Mouse (Mus musculus) MEL (cell line): ENCODE data around the gene Lmo7. TPM values are rescaled to one million over a fixed set of nuclear protein-coding genes. Genes with fewer than 3 reads are reported as not detected.

Experiments
- DNase-seq: peaks from one replicate; pipeline ENCODE4 v3.0.0; 2011; ENCODE audit warnings: low read depth, low spot score
- H3K27ac ChIP-seq: 2 replicates; pipeline ENCODE4 v1.5.1; 2012; ENCODE audit warnings: low read depth, mild to moderate bottlenecking, control low read depth, low read length, moderate library complexity; ENCODE audit not compliant: control insufficient read depth
- H3K27me3 ChIP-seq, 2 experiments: fragments of 150-350 bp in 1 of 2; sonication (generic) in 1 of 2; 2 replicates each; pipeline ENCODE4 v1.6.1; 2012; ENCODE audit warnings: low read length in 2 of 2, mild to moderate bottlenecking in 2 of 2, improper control_type of control experiment in 1 of 2, moderate library complexity in 1 of 2; ENCODE audit not compliant: insufficient read depth in 2 of 2, control insufficient read depth in 1 of 2
- H3K36me3 ChIP-seq, 2 experiments: 2 replicates each; pipeline ENCODE4 v1.6.1; 2012 to 2014; ENCODE audit warnings: low read length in 2 of 2, improper control_type of control experiment in 1 of 2, inconsistent platforms in 1 of 2, mild to moderate bottlenecking in 1 of 2; ENCODE audit not compliant: insufficient read depth in 2 of 2, control insufficient read depth in 1 of 2
- H3K4me1 ChIP-seq, 2 experiments: fragments of 150-350 bp in 1 of 2; sonication (generic) in 1 of 2; 2 replicates each; pipeline ENCODE4 v1.6.1; 2012; ENCODE audit warnings: low read length in 2 of 2, improper control_type of control experiment in 1 of 2, mild to moderate bottlenecking in 1 of 2; ENCODE audit not compliant: insufficient read depth in 2 of 2, control insufficient read depth in 1 of 2
- H3K4me3 ChIP-seq, 2 experiments: fragments of 150-350 bp in 1 of 2; sonication (generic) in 1 of 2; 2 replicates each; pipeline ENCODE4 v1.5.1; 2012; ENCODE audit warnings: low read depth in 2 of 2, low read length in 2 of 2, mild to moderate bottlenecking in 2 of 2, moderate library complexity in 2 of 2, control low read depth in 1 of 2, improper control_type of control experiment in 1 of 2; ENCODE audit not compliant: control insufficient read depth in 1 of 2, insufficient read depth in 1 of 2
- H3K79me2 ChIP-seq: 2 replicates; pipeline ENCODE4 v1.6.1; 2012; ENCODE audit warnings: mild to moderate bottlenecking, low read length, moderate library complexity; ENCODE audit not compliant: control insufficient read depth, poor library complexity, insufficient read depth
- H3K9ac ChIP-seq: 2 replicates; pipeline ENCODE4 v1.6.1; 2012; ENCODE audit warnings: low read depth, mild to moderate bottlenecking, control low read depth, low read length, moderate library complexity; ENCODE audit not compliant: control insufficient read depth, poor library complexity, severe bottlenecking
- H3K9me3 ChIP-seq: fragments of 150-350 bp; sonication (generic); replicated peaks from 2 replicates; pipeline ENCODE4 v1.6.1; 2012; ENCODE audit warnings: mild to moderate bottlenecking, low read length, improper control_type of control experiment, moderate library complexity; ENCODE audit not compliant: insufficient read depth
- BHLHE40 ChIP-seq: IDR thresholded peaks from 2 replicates; pipeline ENCODE4 v1.6.1; 2012; ENCODE audit warnings: low read depth, mild to moderate bottlenecking, inconsistent platforms, low read length, improper control_type of control experiment, borderline replicate concordance
- CHD1 ChIP-seq: IDR thresholded peaks from 2 replicates; pipeline ENCODE4 v1.6.1; 2012; ENCODE audit warnings: low read depth, mild to moderate bottlenecking, inconsistent platforms, low read length, improper control_type of control experiment
- CHD2 ChIP-seq: IDR thresholded peaks from 2 replicates; pipeline ENCODE4 v1.6.1; 2011; ENCODE audit warnings: low read length, improper control_type of control experiment
- CTCF ChIP-seq, 3 experiments: IDR thresholded peaks in 2 of 3; conservative IDR thresholded peaks in 1 of 3; 2 replicates each; pipeline ENCODE4 v1.5.1; 2011 to 2012; ENCODE audit warnings: low read length in 3 of 3, low read depth in 2 of 3, mild to moderate bottlenecking in 2 of 3, improper control_type of control experiment in 1 of 3, inconsistent platforms in 1 of 3, mixed read lengths in 1 of 3, moderate library complexity in 1 of 3; ENCODE audit not compliant: control insufficient read depth in 1 of 3, insufficient read depth in 1 of 3, poor library complexity in 1 of 3, severe bottlenecking in 1 of 3
- E2F4 ChIP-seq: IDR thresholded peaks from 2 replicates; pipeline ENCODE4 v1.6.1; 2011; ENCODE audit warnings: low read depth, low read length, improper control_type of control experiment, borderline replicate concordance
- ELF1 ChIP-seq: IDR thresholded peaks from 2 replicates; pipeline ENCODE4 v1.6.1; 2014; ENCODE audit warnings: low read depth, mild to moderate bottlenecking, inconsistent platforms, low read length, improper control_type of control experiment, moderate library complexity
- EP300 ChIP-seq, 2 experiments: IDR thresholded peaks; 2 replicates each; pipeline ENCODE4 v1.6.1; 2011; ENCODE audit warnings: improper control_type of control experiment in 2 of 2, low read length in 2 of 2, low read depth in 1 of 2, mild to moderate bottlenecking in 1 of 2
- ETS1 ChIP-seq: IDR thresholded peaks from 2 replicates; pipeline ENCODE4 v1.6.1; 2012; ENCODE audit warnings: low read depth, mild to moderate bottlenecking, inconsistent platforms, low read length, improper control_type of control experiment, moderate library complexity
- GABPA ChIP-seq: IDR thresholded peaks from 2 replicates; pipeline ENCODE4 v1.6.1; 2012; ENCODE audit warnings: low read depth, mild to moderate bottlenecking, inconsistent platforms, low read length, improper control_type of control experiment, moderate library complexity
- GATA1 ChIP-seq: IDR thresholded peaks from 2 replicates; pipeline ENCODE4 v1.6.1; 2011; ENCODE audit warnings: low read depth, low read length, improper control_type of control experiment
- HCFC1 ChIP-seq: IDR thresholded peaks from 2 replicates; pipeline ENCODE4 v1.6.1; 2012; ENCODE audit warnings: low read depth, mild to moderate bottlenecking, inconsistent platforms, low read length, improper control_type of control experiment, moderate library complexity
- JUND ChIP-seq: IDR thresholded peaks from 2 replicates; pipeline ENCODE4 v1.6.1; 2011; ENCODE audit warnings: low read depth, mild to moderate bottlenecking, improper control_type of control experiment, low read length
- KAT2A ChIP-seq: conservative IDR thresholded peaks from 2 replicates; pipeline ENCODE4 v1.6.1; 2012; ENCODE audit warnings: low read depth, low read length, improper control_type of control experiment, inconsistent platforms
- MAFK ChIP-seq: IDR thresholded peaks from 2 replicates; pipeline ENCODE4 v1.6.1; 2011; ENCODE audit warnings: low read depth, mild to moderate bottlenecking, low read length, improper control_type of control experiment, borderline replicate concordance
- MAX ChIP-seq: IDR thresholded peaks from 2 replicates; pipeline ENCODE4 v1.6.1; 2011; ENCODE audit warnings: low read length, improper control_type of control experiment
- MEF2A ChIP-seq: IDR thresholded peaks from 2 replicates; pipeline ENCODE4 v1.6.1; 2014; ENCODE audit warnings: low read depth, mild to moderate bottlenecking, inconsistent platforms, low read length, improper control_type of control experiment; ENCODE audit not compliant: poor library complexity, insufficient replicate concordance, severe bottlenecking; ENCODE audit errors: extremely low read depth
- MYB ChIP-seq: IDR thresholded peaks from 2 replicates; pipeline ENCODE4 v1.6.1; 2011; ENCODE audit warnings: mild to moderate bottlenecking, low read depth, low read length, improper control_type of control experiment
- MYC ChIP-seq: IDR thresholded peaks from 2 replicates; pipeline ENCODE4 v1.6.1; 2011; ENCODE audit warnings: low read depth, mild to moderate bottlenecking, low read length, improper control_type of control experiment, moderate library complexity
- NELFE ChIP-seq: IDR thresholded peaks from 2 replicates; pipeline ENCODE4 v1.6.1; 2011; ENCODE audit warnings: low read depth, low read length, improper control_type of control experiment
- NRF1 ChIP-seq: IDR thresholded peaks from 2 replicates; pipeline ENCODE4 v1.6.1; 2014; ENCODE audit warnings: low read depth, mild to moderate bottlenecking, inconsistent platforms, low read length, improper control_type of control experiment, moderate library complexity; ENCODE audit not compliant: poor library complexity, insufficient read depth, severe bottlenecking
- POLR2A ChIP-seq, 2 experiments: IDR thresholded peaks; 2 replicates each; pipeline ENCODE4 v1.6.1; 2011 to 2012; ENCODE audit warnings: low read length in 2 of 2, mild to moderate bottlenecking in 2 of 2, control low read depth in 1 of 2, improper control_type of control experiment in 1 of 2, low read depth in 1 of 2, moderate library complexity in 1 of 2; ENCODE audit not compliant: control insufficient read depth in 1 of 2, insufficient read depth in 1 of 2, poor library complexity in 1 of 2
- POLR2AphosphoS2 ChIP-seq: IDR thresholded peaks from 2 replicates; pipeline ENCODE4 v1.6.1; 2011; ENCODE audit warnings: low read length, improper control_type of control experiment
- POLR2AphosphoS5 ChIP-seq: IDR thresholded peaks from 2 replicates; pipeline ENCODE4 v1.6.1; 2012; ENCODE audit warnings: low read depth, borderline replicate concordance, mild to moderate bottlenecking, inconsistent platforms, low read length, moderate library complexity, mixed read lengths
- RAD21 ChIP-seq: IDR thresholded peaks from 2 replicates; pipeline ENCODE4 v1.6.1; 2011; ENCODE audit warnings: mild to moderate bottlenecking, low read depth, low read length, improper control_type of control experiment
- RCOR1 ChIP-seq: IDR thresholded peaks from 2 replicates; pipeline ENCODE4 v1.6.1; 2012; ENCODE audit warnings: low read depth, mild to moderate bottlenecking, inconsistent platforms, low read length, improper control_type of control experiment
- SIN3A ChIP-seq: IDR thresholded peaks from 2 replicates; pipeline ENCODE4 v1.6.1; 2012; ENCODE audit warnings: low read length, improper control_type of control experiment, inconsistent platforms
- SMC3 ChIP-seq: IDR thresholded peaks from 2 replicates; pipeline ENCODE4 v1.6.1; 2011; ENCODE audit warnings: low read depth, low read length, improper control_type of control experiment
- TAL1 ChIP-seq: IDR thresholded peaks from 2 replicates; pipeline ENCODE4 v1.6.1; 2012; ENCODE audit warnings: mild to moderate bottlenecking, inconsistent platforms, low read length, moderate library complexity, mixed read lengths
- TBP ChIP-seq: IDR thresholded peaks from 2 replicates; pipeline ENCODE4 v1.8.0; 2011; ENCODE audit warnings: low read depth, low read length, improper control_type of control experiment
- TCF12 ChIP-seq: IDR thresholded peaks from 2 replicates; pipeline ENCODE4 v1.6.1; 2014; ENCODE audit warnings: low read depth, mild to moderate bottlenecking, inconsistent platforms, low read length, improper control_type of control experiment, moderate library complexity
- UBTF ChIP-seq: IDR thresholded peaks from 2 replicates; pipeline ENCODE4 v1.6.1; 2012; ENCODE audit warnings: low read depth, mild to moderate bottlenecking, inconsistent platforms, low read length, improper control_type of control experiment, moderate library complexity, borderline replicate concordance; ENCODE audit not compliant: insufficient read depth
- USF1 ChIP-seq: IDR thresholded peaks from 2 replicates; pipeline ENCODE4 v1.6.1; 2014; ENCODE audit warnings: low read depth, mild to moderate bottlenecking, inconsistent platforms, low read length, improper control_type of control experiment, moderate library complexity
- USF2 ChIP-seq, 2 experiments: IDR thresholded peaks; 2 replicates each; pipeline ENCODE4 v1.6.1; 2011 to 2012; ENCODE audit warnings: improper control_type of control experiment in 2 of 2, low read length in 2 of 2, borderline replicate concordance in 1 of 2, inconsistent platforms in 1 of 2, low read depth in 1 of 2, mild to moderate bottlenecking in 1 of 2; ENCODE audit not compliant: insufficient read depth in 1 of 2
- ZC3H11A ChIP-seq: IDR thresholded peaks from 2 replicates; pipeline ENCODE4 v1.6.1; 2012; ENCODE audit warnings: low read depth, mild to moderate bottlenecking, inconsistent platforms, low read length, improper control_type of control experiment
- ZKSCAN1 ChIP-seq: IDR thresholded peaks from 2 replicates; pipeline ENCODE4 v1.6.1; 2012; ENCODE audit warnings: low read depth, mild to moderate bottlenecking, inconsistent platforms, low read length, improper control_type of control experiment, moderate library complexity
- ZMIZ1 ChIP-seq: IDR thresholded peaks from 2 replicates; pipeline ENCODE4 v1.6.1; 2012; ENCODE audit warnings: low read depth, mild to moderate bottlenecking, inconsistent platforms, low read length, improper control_type of control experiment, moderate library complexity
- ZNF384 ChIP-seq: IDR thresholded peaks from 2 replicates; pipeline ENCODE4 v1.6.1; 2012; ENCODE audit warnings: low read depth, mild to moderate bottlenecking, inconsistent platforms, low read length, improper control_type of control experiment
- polyA plus RNA-seq, 2 experiments: library from polyadenylated mRNA; stranded (reverse) in 1 of 2; unstranded in 1 of 2; fragments of >175 nt in 1 of 2; fragments of >200 nt in 1 of 2; gene quantifications; 2 replicates each; pipeline versions ENCODE4 v1.2.1 to v1.2.4; 2012; ENCODE audit warnings: low replicate concordance in 2 of 2, low read depth in 1 of 2; ENCODE audit not compliant: insufficient read length in 2 of 2, insufficient read depth in 1 of 2, missing spikeins in 1 of 2
- total RNA-seq: library from RNA; depleted of rRNA; stranded (reverse); fragments of 300-350 nt; gene quantifications from 2 replicates; pipeline ENCODE4 v1.2.3, GENCODE M21; 2012

The Lmo7 gene
- total and polyA plus RNA-seq, 3 experiments: not detected

GRCm38 (mm10) chr14:101797930-101798500 lies 68.3 kb downstream of the Lmo7 start:
- Histone ChIP-seq H3K36me3 (peaks cover 0 to 10% of the 10 kb centered on the region in 2 experiments; a peak in 2 of 4 replicates), H3K9me3 (no peaks in the 10 kb centered on the region), H3K27me3 (no peaks in the 10 kb centered on the region), H3K9ac (peak overlapping the region; percentile 46), H3K27ac (peak overlapping the region; percentile 79), H3K79me2 (no peaks in the 10 kb centered on the region), H3K4me1 (peaks cover 0 to 4% of the 10 kb centered on the region in 2 experiments; a peak in 2 of 4 replicates), H3K4me3 (no peak overlapping the region)
- DNase-seq: peak; percentile 83
- TF ChIP-seq KAT2A (peak; percentile 40; the same call in 1 of the 2 replicates), CHD2 (no peak), POLR2A (IDR thresholded peaks at IDR 0.05; ENCODE audit: control insufficient read depth in 1 of 2, insufficient read depth in 1 of 2, low read depth in 1 of 2, low read length in 2 of 2, poor library complexity in 1 of 2) (no peak), ZC3H11A (no peak), TBP (no peak), USF2 (IDR thresholded peaks at IDR 0.05; ENCODE audit: borderline replicate concordance in 1 of 2, insufficient read depth in 1 of 2, low read depth in 1 of 2, low read length in 2 of 2) (no peak), CHD1 (no peak), SMC3 (no peak), USF1 (no peak), EP300 (IDR thresholded peaks at IDR 0.05; ENCODE audit: low read depth in 1 of 2, low read length in 2 of 2) (peak; percentile 75 to 95), NRF1 (no peak), NELFE (no peak), TAL1 (no peak), ZNF384 (no peak), BHLHE40 (no peak), GATA1 (peak; percentile 93), GABPA (no peak), E2F4 (no peak), MEF2A (no peak), ETS1 (peak; percentile 93), ELF1 (no peak), MAX (no peak; the same call in none of the 2 replicates), POLR2AphosphoS5 (no peak), CTCF (IDR thresholded peaks at IDR 0.05 in 2 of 3, conservative IDR thresholded peaks at IDR 0.05 in 1 of 3; ENCODE audit: control insufficient read depth in 1 of 3, insufficient read depth in 1 of 3, low read depth in 2 of 3, low read length in 3 of 3, poor library complexity in 1 of 3, severe bottlenecking in 1 of 3) (no peak), RCOR1 (no peak; the same call in 1 of the 2 replicates), UBTF (no peak), MYB (no peak), ZMIZ1 (no peak), ZKSCAN1 (no peak), HCFC1 (peak; percentile 44; the same call in 1 of the 2 replicates), MYC (peak; percentile 61; the same call in 1 of the 2 replicates), SIN3A (peak; percentile 57), TCF12 (peak; percentile 59), RAD21 (no peak; the same call in 1 of the 2 replicates), MAFK (no peak), POLR2AphosphoS2 (no peak), JUND (peak; percentile 96)
